Mouse (Mus musculus) lung, embryonic 14.5 days (tissue): Measurements from ENCODE around the gene Gm37240. TPM values are rescaled to one million over a fixed set of nuclear protein-coding genes. Genes with fewer than 3 reads are reported as not detected.

Experiments
- ATAC-seq: fragments of 200-750 bp; cut with Nextera tagmentation; 2 replicates; pipeline ENCODE4 v1.8.0; 2017; ENCODE audit warnings: mild to moderate bottlenecking, moderate TSS enrichment, moderate library complexity; ENCODE audit not compliant: insufficient read depth
- DNase-seq: peaks from one replicate; pipeline ENCODE4 v3.0.0-alpha.2; 2015
- H3K27ac ChIP-seq: fragments of 300-500 bp; sonication (generic); 2 replicates; pipeline ENCODE4 v1.5.1; 2014; ENCODE audit warnings: low read depth, mild to moderate bottlenecking, moderate library complexity
- H3K27me3 ChIP-seq: fragments of 300-500 bp; sonication (generic); 2 replicates; pipeline ENCODE4 v1.6.1; 2014; ENCODE audit warnings: low read length, control low read depth; ENCODE audit not compliant: insufficient read depth
- H3K36me3 ChIP-seq: fragments of 300-500 bp; sonication (generic); 2 replicates; pipeline ENCODE4 v1.6.1; 2014; ENCODE audit warnings: control low read depth; ENCODE audit not compliant: insufficient read depth
- H3K4me1 ChIP-seq: fragments of 300-500 bp; sonication (generic); 2 replicates; pipeline ENCODE4 v1.6.1; 2014; ENCODE audit warnings: antibody characterized with exemption, control low read depth; ENCODE audit not compliant: insufficient read depth
- H3K4me2 ChIP-seq: fragments of 300-500 bp; sonication (generic); 2 replicates; pipeline ENCODE4 v1.6.1; 2014; ENCODE audit warnings: mild to moderate bottlenecking
- H3K4me3 ChIP-seq: fragments of 300-500 bp; sonication (generic); 2 replicates; pipeline ENCODE4 v1.5.1; 2014; ENCODE audit warnings: low read depth, low read length
- H3K9ac ChIP-seq: fragments of 300-500 bp; sonication (generic); 2 replicates; pipeline ENCODE4 v1.6.1; 2014
- H3K9me3 ChIP-seq: fragments of 300-500 bp; sonication (generic); 2 replicates; pipeline ENCODE4 v1.6.1; 2016; ENCODE audit warnings: low read depth, low read length, control low read depth
- CTCF ChIP-seq: IDR thresholded peaks from 2 replicates; pipeline ENCODE4 v1.5.1; 2016; ENCODE audit warnings: antibody characterized with exemption, low read depth
- WGBS: fragments of 180-500 bp; shearing (Covaris S2); extraction: QIAGEN DNeasy Blood & Tissue Kit; methylation state at CpG from one replicate; pipeline ENCODE4 v1.1.7; 2014; 5-methylcytosine and 5-hydroxymethylcytosine counted together
- polyA plus RNA-seq: library from polyadenylated mRNA; unstranded; fragments of >200 nt; fragmentation: Nextera tagmentation; extraction: Ambion mirVana; gene quantifications from 2 replicates; pipeline ENCODE4 v1.2.1, GENCODE M21; 2014

Gm37240 gene
- polyA plus RNA-seq, 1 experiment from 2014 or later = 4.5 TPM

DNA sequence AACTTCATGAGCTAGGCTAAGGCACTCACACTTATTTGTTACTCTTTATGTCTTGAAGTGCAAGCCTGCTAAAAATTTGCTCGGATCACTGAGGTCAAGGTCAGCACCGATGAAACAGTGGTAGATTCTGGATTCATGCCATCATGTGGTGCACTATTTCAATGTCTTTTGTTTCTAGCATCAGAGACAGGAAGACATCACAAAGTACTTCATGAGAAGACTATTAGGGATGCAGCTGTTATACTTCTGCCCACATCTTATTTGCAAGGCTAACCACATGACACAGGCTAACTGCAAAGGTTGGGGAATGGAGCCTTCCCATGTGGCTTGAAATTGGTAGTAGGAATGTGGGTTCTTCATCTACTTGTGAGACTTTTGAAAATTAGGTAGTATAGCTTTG lies 1081.1 kb downstream of the Gm37240 start:
- no peak for TF ChIP-seq CTCF
- Histone ChIP-seq H3K27me3 (no peaks in the 10 kb centered on the region), H3K4me2 (no peak overlapping the region), H3K36me3 (no peaks in the 10 kb centered on the region), H3K9me3 (no peaks in the 10 kb centered on the region), H3K4me3 (no peak overlapping the region), H3K4me1 (no peaks in the 10 kb centered on the region), H3K27ac (no peak overlapping the region), H3K9ac (no peak overlapping the region)
- 58% methylated on average over 2 of the region's 2 CpGs for WGBS
- ATAC-seq = no peak
- no peak for DNase-seq

DNA sequence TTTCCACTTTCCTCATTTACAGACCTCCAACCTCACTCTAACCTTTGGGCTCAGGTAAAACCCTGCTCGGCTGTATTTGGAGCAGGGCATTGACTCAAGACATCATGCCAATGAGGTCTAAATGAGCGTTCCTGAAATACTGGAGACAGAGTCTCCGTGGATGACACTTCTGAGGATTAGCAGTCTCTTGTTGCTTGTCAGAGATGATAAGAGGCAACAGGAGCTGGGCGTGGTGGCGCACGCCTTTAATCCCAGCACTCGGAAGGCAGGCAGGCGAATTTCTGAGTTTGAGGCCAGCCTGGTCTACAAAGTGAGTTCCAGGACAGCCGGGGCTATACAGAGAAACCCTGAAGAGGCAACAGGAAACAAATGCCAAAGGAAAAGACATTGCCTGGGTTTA lies 1083.3 kb downstream of the Gm37240 start:
- no peak for ATAC-seq
- H3K27ac ChIP-seq = no peak overlapping the region
- no peaks in the 10 kb centered on the region for H3K36me3 ChIP-seq
- no peak overlapping the region for H3K4me3 ChIP-seq
- no peaks in the 10 kb centered on the region for H3K4me1 ChIP-seq
- DNase-seq = no peak
- WGBS = 58% methylated on average over 9 of the region's 9 CpGs
- TF ChIP-seq CTCF = no peak
- H3K27me3 ChIP-seq = no peaks in the 10 kb centered on the region
- no peaks in the 10 kb centered on the region for H3K9me3 ChIP-seq
- H3K9ac ChIP-seq = no peak overlapping the region
- H3K4me2 ChIP-seq = no peak overlapping the region

DNA sequence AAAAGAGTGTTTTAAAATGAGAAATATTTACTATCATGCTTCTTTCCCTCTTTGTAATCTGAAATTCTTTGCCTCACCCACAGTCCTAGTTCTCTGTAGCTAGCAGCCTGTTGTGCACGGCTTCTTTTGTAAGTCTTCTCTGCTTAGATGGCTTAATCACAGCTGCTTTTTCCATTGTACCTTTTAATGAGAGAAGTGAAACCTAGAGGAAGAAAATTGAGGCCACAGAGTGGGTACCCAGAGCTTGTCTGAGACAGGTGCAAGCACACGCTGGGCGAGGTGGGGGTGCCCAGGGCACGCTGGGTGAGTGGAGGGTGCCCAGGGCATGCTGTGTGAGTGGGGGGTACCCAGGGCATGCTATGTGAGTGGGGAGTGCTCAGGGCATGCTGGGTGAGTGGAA lies 1099.4 kb downstream of the Gm37240 start:
- WGBS = 88% methylated on average over 4 of the region's 4 CpGs
- TF ChIP-seq CTCF = no peak
- no peak overlapping the region for H3K27ac ChIP-seq
- no peaks in the 10 kb centered on the region for H3K36me3 ChIP-seq
- no peaks in the 10 kb centered on the region for H3K27me3 ChIP-seq
- no peak overlapping the region for H3K4me3 ChIP-seq
- H3K4me2 ChIP-seq = no peak overlapping the region
- ATAC-seq (no peak), DNase-seq (no peak)
- no peak overlapping the region for H3K9ac ChIP-seq
- no peaks in the 10 kb centered on the region for H3K4me1 ChIP-seq
- H3K9me3 ChIP-seq = peaks cover 6% of the 10 kb centered on the region; the same call in 1 of the 2 replicates

DNA sequence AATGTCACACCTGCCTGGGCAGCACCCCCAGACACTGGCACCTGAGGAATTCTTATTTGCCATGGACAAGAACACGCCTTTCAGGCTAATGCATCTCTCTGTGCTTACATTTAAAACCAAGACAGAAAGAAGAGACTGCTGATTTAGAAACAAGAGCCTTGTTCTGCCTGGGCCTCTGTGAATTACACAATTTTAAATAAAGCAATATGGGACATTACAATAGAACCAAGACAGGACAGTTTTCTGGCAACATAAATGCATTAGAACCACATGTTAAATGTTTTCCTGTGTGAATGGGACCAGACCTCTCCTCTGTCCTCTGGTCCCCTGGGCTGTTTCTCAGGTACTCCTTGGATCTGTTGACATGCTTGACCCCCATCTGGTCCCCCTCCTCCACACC lies 1111.2 kb downstream of the Gm37240 start:
- Histone ChIP-seq H3K27me3 (no peaks in the 10 kb centered on the region), H3K27ac (0 out of 2 replicates have a peak overlapping the region, but pooled peaks have one; percentile 24), H3K4me2 (no peak overlapping the region), H3K9ac (no peak overlapping the region), H3K4me1 (no peaks in the 10 kb centered on the region), H3K36me3 (no peaks in the 10 kb centered on the region), H3K9me3 (no peaks in the 10 kb centered on the region), H3K4me3 (no peak overlapping the region)
- DNase-seq (no peak), ATAC-seq (no peak)
- no peak for TF ChIP-seq CTCF
- 55% methylated on average over 1 of the region's 1 CpGs for WGBS

DNA sequence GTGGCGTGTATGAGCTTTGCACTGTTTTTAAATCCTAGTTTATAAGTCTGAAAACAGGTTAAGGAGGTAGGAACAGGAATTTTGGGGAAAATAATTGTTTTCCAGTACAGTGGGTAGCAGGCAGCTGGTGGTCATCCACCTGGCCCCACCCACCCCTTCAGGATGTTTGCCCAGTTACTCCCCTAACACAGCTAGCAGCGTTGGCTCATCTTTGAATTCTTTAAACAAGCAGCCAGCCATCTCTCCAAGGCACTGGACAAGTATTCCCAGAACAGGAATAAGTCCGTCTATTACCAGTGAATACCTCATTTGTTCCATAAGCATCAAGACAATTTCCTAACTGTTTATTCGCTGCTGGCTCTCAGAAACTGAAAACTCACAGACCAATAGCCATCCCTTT lies 1111.7 kb downstream of the Gm37240 start:
- no peaks in the 10 kb centered on the region for H3K27me3 ChIP-seq
- H3K4me2 ChIP-seq = no peak overlapping the region
- DNase-seq (no peak), ATAC-seq (no peak)
- H3K9ac ChIP-seq = no peak overlapping the region
- no peak overlapping the region for H3K27ac ChIP-seq
- no peaks in the 10 kb centered on the region for H3K9me3 ChIP-seq
- TF ChIP-seq CTCF = no peak
- no peaks in the 10 kb centered on the region for H3K36me3 ChIP-seq
- H3K4me3 ChIP-seq = no peak overlapping the region
- WGBS = 57% methylated on average over 4 of the region's 4 CpGs
- no peaks in the 10 kb centered on the region for H3K4me1 ChIP-seq

DNA sequence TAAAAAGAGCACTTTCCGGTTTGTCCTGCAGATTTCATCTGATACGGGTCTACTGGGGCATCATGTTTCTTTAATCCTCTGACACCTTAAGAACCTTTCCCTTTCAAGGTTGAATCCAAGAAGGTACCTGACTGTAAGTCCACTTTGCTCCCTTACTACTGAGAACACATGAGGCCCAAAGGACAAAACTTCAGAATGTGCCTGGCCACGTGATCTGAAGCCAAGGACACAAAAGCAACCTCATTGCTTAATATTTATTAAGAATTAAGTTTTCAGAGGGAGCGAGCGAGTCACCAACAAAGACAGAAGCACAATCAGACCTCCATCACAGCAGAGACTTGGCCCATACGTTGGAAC lies 1112.3 kb downstream of the Gm37240 start:
- no peak overlapping the region for H3K9ac ChIP-seq
- no peaks in the 10 kb centered on the region for H3K4me1 ChIP-seq
- ATAC-seq (no peak), DNase-seq (no peak)
- H3K4me3 ChIP-seq = no peak overlapping the region
- 67% methylated on average over 6 of the region's 6 CpGs for WGBS
- no peak for TF ChIP-seq CTCF
- H3K27me3 ChIP-seq = no peaks in the 10 kb centered on the region
- H3K36me3 ChIP-seq = no peaks in the 10 kb centered on the region
- H3K27ac ChIP-seq = no peak overlapping the region
- H3K4me2 ChIP-seq = no peak overlapping the region
- H3K9me3 ChIP-seq = no peaks in the 10 kb centered on the region

DNA sequence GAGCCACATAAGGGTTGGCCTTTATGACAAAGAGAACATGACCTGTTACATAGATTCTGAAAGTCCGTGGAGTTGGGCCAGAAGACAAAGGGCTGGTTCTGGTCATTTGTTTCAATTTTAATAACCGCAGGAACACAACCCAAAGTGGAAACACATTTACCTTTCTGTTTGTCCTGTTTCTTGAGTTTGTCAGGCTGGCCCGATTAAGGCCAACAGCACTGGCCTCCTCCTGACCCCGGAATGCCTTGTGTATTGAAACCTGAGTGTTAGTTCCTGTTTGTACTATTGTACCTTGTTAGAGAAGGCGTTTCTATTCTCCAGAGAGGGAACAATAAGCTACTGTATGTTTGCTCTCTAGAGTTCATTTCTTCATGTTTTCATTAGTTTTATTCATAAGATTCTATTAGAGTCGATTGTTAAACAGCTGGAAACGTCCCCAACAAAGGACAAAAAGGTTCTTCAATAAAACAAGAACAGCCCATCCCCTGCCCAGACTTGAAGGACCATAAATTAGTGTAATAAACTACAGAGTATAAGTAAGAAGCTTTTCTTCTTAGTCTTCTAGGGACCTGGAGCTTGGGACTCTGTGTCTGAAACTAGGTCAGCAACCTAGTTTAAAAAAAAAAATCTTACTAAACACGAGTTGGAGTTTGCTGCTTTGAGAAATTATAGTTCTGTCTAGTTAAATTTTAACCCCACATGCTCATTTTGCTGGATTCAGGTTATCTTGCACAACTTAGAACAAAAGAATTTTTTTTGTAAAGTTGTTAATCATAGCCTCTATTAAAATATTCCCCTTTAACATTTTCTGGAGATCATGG lies 1112.9 kb downstream of the Gm37240 start:
- DNase-seq (no peak), ATAC-seq (no peak)
- H3K4me3 ChIP-seq = no peak overlapping the region
- no peak overlapping the region for H3K27ac ChIP-seq
- WGBS = 43% methylated on average over 8 of the region's 8 CpGs
- H3K9ac ChIP-seq = no peak overlapping the region
- no peaks in the 10 kb centered on the region for H3K27me3 ChIP-seq
- H3K9me3 ChIP-seq = no peaks in the 10 kb centered on the region
- no peak overlapping the region for H3K4me2 ChIP-seq
- no peaks in the 10 kb centered on the region for H3K36me3 ChIP-seq
- no peak for TF ChIP-seq CTCF
- no peaks in the 10 kb centered on the region for H3K4me1 ChIP-seq

DNA sequence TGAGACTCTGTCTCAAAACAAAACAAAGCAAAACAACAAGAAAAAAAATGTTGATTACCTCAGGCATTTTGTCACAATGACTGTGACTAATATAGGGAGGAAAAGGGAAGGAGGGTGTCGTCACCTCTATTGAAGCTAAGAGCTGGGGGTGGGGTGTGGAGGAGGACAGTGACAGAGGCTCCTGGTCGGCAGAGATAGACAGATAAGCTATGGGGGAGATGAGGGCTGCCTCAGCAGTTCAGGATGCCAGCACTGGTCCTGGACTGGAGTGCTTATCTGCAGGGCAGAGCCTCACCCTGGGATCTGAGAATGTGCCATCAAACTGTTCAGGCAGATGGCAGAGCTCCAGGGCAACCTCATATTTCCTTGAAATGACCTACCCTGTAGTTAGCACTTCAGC lies 1115.3 kb downstream of the Gm37240 start:
- Histone ChIP-seq H3K27ac (no peak overlapping the region), H3K4me3 (no peak overlapping the region), H3K9me3 (no peaks in the 10 kb centered on the region), H3K9ac (no peak overlapping the region), H3K36me3 (no peaks in the 10 kb centered on the region), H3K27me3 (no peaks in the 10 kb centered on the region), H3K4me2 (no peak overlapping the region), H3K4me1 (no peaks in the 10 kb centered on the region)
- ATAC-seq = peak; percentile 41; the same call in 1 of the 2 replicates
- TF ChIP-seq CTCF = no peak
- no peak for DNase-seq
- WGBS = 39% methylated on average over 2 of the region's 2 CpGs
